Mouse (Mus musculus): ENCODE measurements at regions not wholly inside any gene's neighbourhood (a gene's known extent, or its start where the extent isn't known, plus 50 kb on each side); places are given as distances from the start of the nearest gene placed in this dataset.
A peak's percentile ranks its signal among the peaks of the same experiment; 100 is the strongest.

GRCm38 (mm10) chr8:53997461-53997860, 79.9 kb upstream of the Vegfc start:
- DNase-seq (peak; percentile 67), ATAC-seq (ENCODE audit: insufficient read depth) (no peak)
- TF ChIP-seq CTCF (IDR thresholded peaks at IDR 0.05; ENCODE audit: low read depth) = no peak
- 52% methylated on average over 2 of the region's 2 CpGs for WGBS
- H3K4me1 ChIP-seq (ENCODE audit: insufficient read depth) = no peaks in the 10 kb centered on the region
- H3K9ac ChIP-seq = no peak overlapping the region
- H3K36me3 ChIP-seq (ENCODE audit: insufficient read depth) = no peaks in the 10 kb centered on the region
- H3K4me2 ChIP-seq = no peak overlapping the region
- H3K27ac ChIP-seq (ENCODE audit: low read depth) = no peak overlapping the region
- H3K27me3 ChIP-seq (ENCODE audit: insufficient read depth, low read length) = no peaks in the 10 kb centered on the region
- no peak overlapping the region for H3K4me3 ChIP-seq (ENCODE audit: low read depth, low read length)
- no peaks in the 10 kb centered on the region for H3K9me3 ChIP-seq (ENCODE audit: low read depth, low read length)

DNA sequence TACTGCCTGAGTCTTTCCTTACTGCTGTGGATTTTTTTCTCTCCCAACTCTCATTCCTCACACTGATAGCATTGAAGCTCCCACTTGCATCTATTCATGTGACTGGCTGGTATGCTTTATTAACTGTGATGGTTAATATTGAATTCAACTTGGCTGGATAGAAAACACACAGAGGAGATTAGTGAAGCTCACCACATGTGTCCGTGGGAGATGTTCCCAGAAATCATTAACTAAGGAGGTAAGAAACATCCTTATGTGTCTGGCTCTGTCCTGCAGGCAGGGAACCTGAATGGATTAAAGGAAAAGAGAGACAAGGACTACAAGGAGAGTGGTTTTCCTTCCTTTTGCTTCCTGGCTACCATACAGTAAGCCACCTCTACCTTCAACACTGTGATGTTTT, 74.5 kb upstream of the Vegfc start:
- H3K9ac ChIP-seq = no peak overlapping the region
- DNase-seq (no peak), ATAC-seq (ENCODE audit: insufficient read depth) (no peak)
- no peaks in the 10 kb centered on the region for H3K36me3 ChIP-seq (ENCODE audit: insufficient read depth)
- no peaks in the 10 kb centered on the region for H3K9me3 ChIP-seq (ENCODE audit: low read depth, low read length)
- WGBS = 24% methylated on average over 1 of the region's 1 CpGs
- no peak overlapping the region for H3K4me2 ChIP-seq
- no peaks in the 10 kb centered on the region for H3K27me3 ChIP-seq (ENCODE audit: insufficient read depth, low read length)
- no peaks in the 10 kb centered on the region; the same call in 1 of the 2 replicates for H3K4me1 ChIP-seq (ENCODE audit: insufficient read depth)
- no peak overlapping the region for H3K4me3 ChIP-seq (ENCODE audit: low read depth, low read length)
- TF ChIP-seq CTCF (IDR thresholded peaks at IDR 0.05; ENCODE audit: low read depth) = no peak
- no peak overlapping the region for H3K27ac ChIP-seq (ENCODE audit: low read depth)

DNA sequence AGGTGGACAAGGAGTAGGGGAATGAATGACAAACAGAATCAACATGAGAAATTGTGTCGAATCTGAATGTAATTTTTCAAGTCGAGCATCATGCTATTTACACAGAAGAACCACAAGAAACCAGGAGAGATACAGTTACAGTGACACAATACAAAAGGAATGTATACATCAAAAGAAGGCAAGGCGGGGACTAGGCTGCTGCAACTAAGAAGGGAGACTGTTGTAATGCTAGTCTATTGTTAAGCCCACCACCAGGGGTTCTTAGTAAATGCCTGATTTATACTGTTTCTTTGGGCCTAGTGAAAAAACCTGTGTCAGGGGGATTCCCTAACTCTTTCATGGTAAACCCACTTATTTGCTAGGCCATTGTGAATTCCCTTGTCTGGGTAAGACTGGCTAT, 63.3 kb upstream of the Vegfc start:
- H3K4me1 ChIP-seq (ENCODE audit: insufficient read depth) = no peaks in the 10 kb centered on the region
- DNase-seq (no peak), ATAC-seq (ENCODE audit: insufficient read depth) (no peak)
- 63% methylated on average over 3 of the region's 3 CpGs for WGBS
- H3K27me3 ChIP-seq (ENCODE audit: insufficient read depth, low read length) = no peaks in the 10 kb centered on the region
- TF ChIP-seq CTCF (IDR thresholded peaks at IDR 0.05; ENCODE audit: low read depth) = no peak
- no peak overlapping the region for H3K9ac ChIP-seq
- H3K36me3 ChIP-seq (ENCODE audit: insufficient read depth) = no peaks in the 10 kb centered on the region
- no peak overlapping the region for H3K27ac ChIP-seq (ENCODE audit: low read depth)
- no peak overlapping the region for H3K4me3 ChIP-seq (ENCODE audit: low read depth, low read length)
- no peaks in the 10 kb centered on the region for H3K9me3 ChIP-seq (ENCODE audit: low read depth, low read length)
- H3K4me2 ChIP-seq = no peak overlapping the region

DNA sequence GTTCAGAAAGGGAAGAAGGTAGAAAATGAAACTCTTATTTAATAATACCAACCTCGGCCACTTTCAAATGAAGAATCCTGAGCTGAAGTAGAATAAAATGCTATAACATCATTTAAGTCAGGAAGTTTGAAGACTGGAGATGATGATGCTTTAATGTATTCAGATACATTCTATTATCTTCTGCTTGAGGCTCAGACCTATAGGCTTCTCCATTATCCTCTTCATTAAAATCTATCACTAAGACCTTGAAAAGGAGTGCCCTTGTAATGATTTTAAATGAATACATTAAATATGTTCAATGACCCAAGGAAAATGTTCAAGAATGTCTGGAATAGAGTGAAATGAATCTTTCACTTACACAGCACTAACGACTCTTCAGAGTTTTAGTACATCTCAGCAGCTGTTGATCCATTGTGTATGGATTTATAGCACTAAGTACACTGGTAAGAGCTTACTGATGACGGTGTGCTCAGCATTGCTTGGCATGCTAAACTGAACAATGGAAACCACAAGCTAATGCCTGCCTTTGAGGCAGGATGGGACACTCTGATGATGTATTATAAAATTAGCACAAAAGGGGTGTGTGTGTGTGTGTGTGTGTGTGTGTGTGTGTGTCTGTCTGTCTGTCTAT, 58.8 kb upstream of the Vegfc start:
- Histone ChIP-seq H3K27ac (ENCODE audit: low read depth) (no peak overlapping the region), H3K9me3 (ENCODE audit: low read depth, low read length) (no peaks in the 10 kb centered on the region), H3K4me2 (no peak overlapping the region), H3K9ac (no peak overlapping the region), H3K4me3 (ENCODE audit: low read depth, low read length) (no peak overlapping the region), H3K27me3 (ENCODE audit: insufficient read depth, low read length) (no peaks in the 10 kb centered on the region), H3K4me1 (ENCODE audit: insufficient read depth) (no peaks in the 10 kb centered on the region), H3K36me3 (ENCODE audit: insufficient read depth) (no peaks in the 10 kb centered on the region)
- DNase-seq = no peak
- no peak for ATAC-seq (ENCODE audit: insufficient read depth)
- 78% methylated on average over 3 of the region's 3 CpGs for WGBS
- no peak for TF ChIP-seq CTCF (IDR thresholded peaks at IDR 0.05; ENCODE audit: low read depth)
